Mouse (Mus musculus): Measurements from ENCODE around the gene BC004004. TPM values are rescaled to one million over a fixed set of nuclear protein-coding genes. Genes with fewer than 3 reads are reported as not detected.

Gene BC004004
- total and polyA plus RNA-seq, 3 experiments, result 19.8 to 68.0 (median 51.7) TPM

- peaks cover 2% of the 10 kb centered on the region; the same call in 1 of the 2 replicates for H3K9me3 ChIP-seq (replicated peaks)
- ATAC-seq (ENCODE audit: extremely low read depth, insufficient number of reproducible peaks, low FRiP score, poor library complexity, severe bottlenecking) (peak; percentile 81), DNase-seq (ENCODE audit: low spot score) (peak; percentile 70)
- peaks cover 10% of the 10 kb centered on the region for H3K36me3 ChIP-seq (replicated peaks)
- peaks cover 80% of the 10 kb centered on the region for H3K4me1 ChIP-seq (ENCODE audit: insufficient read depth, low read depth, low read length)
- H3K4me3 ChIP-seq (ENCODE audit: low read depth, low read length), result peak overlapping the region; percentile 71; the same call in 1 of the 2 replicates
- TF ChIP-seq GATA2 (IDR thresholded peaks at IDR 0.05; ENCODE audit: borderline replicate concordance, low read depth, low read length) (peak; percentile 71; the same call in 1 of the 2 replicates), GATA1 (IDR thresholded peaks at IDR 0.05; ENCODE audit: borderline replicate concordance, low read length) (no peak), TAL1 (conservative IDR thresholded peaks at IDR 0.05; ENCODE audit: low read depth, low read length) (peak; percentile 84)
- H3K27me3 ChIP-seq (ENCODE audit: insufficient read depth, low read length), result peaks cover 17% of the 10 kb centered on the region; the same call in 1 of the 2 replicates
Observed at GRCm38 (mm10) chr17:29319881-29320639, 51.5 kb downstream of the BC004004 start.

GRCm38 (mm10) chr17:29321765-29322602, 53.4 kb downstream of the BC004004 start:
- no peak for ATAC-seq (ENCODE audit: extremely low read depth, insufficient number of reproducible peaks, low FRiP score, poor library complexity, severe bottlenecking)
- Histone ChIP-seq H3K9me3 (replicated peaks) (peaks cover 2% of the 10 kb centered on the region; the same call in 1 of the 2 replicates), H3K27me3 (ENCODE audit: insufficient read depth, low read length) (peaks cover 15% of the 10 kb centered on the region; the same call in 1 of the 2 replicates), H3K4me3 (ENCODE audit: low read depth, low read length) (peak overlapping the region; percentile 10; the same call in 1 of the 2 replicates), H3K4me1 (ENCODE audit: insufficient read depth, low read depth, low read length) (peaks cover 69% of the 10 kb centered on the region), H3K36me3 (replicated peaks) (peaks cover 24% of the 10 kb centered on the region)
- no peak for TF ChIP-seq GATA1 (IDR thresholded peaks at IDR 0.05; ENCODE audit: borderline replicate concordance, low read length)
- no peak for TF ChIP-seq POLR2AphosphoS5 (IDR thresholded peaks at IDR 0.05; ENCODE audit: insufficient replicate concordance, low read depth, low read length)
- TF ChIP-seq CTCF (IDR thresholded peaks at IDR 0.05; ENCODE audit: low read depth, low read length), result no peak
- TF ChIP-seq GATA2 (IDR thresholded peaks at IDR 0.05; ENCODE audit: borderline replicate concordance, low read depth, low read length), result no peak
- no peak for TF ChIP-seq TAL1 (conservative IDR thresholded peaks at IDR 0.05; ENCODE audit: low read depth, low read length)
- no peak for DNase-seq (ENCODE audit: low spot score)

- DNase-seq (ENCODE audit: low spot score), result no peak
- peaks cover 68% of the 10 kb centered on the region for H3K4me1 ChIP-seq (ENCODE audit: insufficient read depth, low read depth, low read length)
- peaks cover 2% of the 10 kb centered on the region; the same call in 1 of the 2 replicates for H3K9me3 ChIP-seq (replicated peaks)
- peaks cover 15% of the 10 kb centered on the region; the same call in 1 of the 2 replicates for H3K27me3 ChIP-seq (ENCODE audit: insufficient read depth, low read length)
- TF ChIP-seq CTCF (IDR thresholded peaks at IDR 0.05; ENCODE audit: low read depth, low read length) (no peak), POLR2AphosphoS5 (IDR thresholded peaks at IDR 0.05; ENCODE audit: insufficient replicate concordance, low read depth, low read length) (no peak), GATA1 (IDR thresholded peaks at IDR 0.05; ENCODE audit: borderline replicate concordance, low read length) (no peak), GATA2 (IDR thresholded peaks at IDR 0.05; ENCODE audit: borderline replicate concordance, low read depth, low read length) (no peak), TAL1 (conservative IDR thresholded peaks at IDR 0.05; ENCODE audit: low read depth, low read length) (no peak)
- peak overlapping the region; percentile 10; the same call in 1 of the 2 replicates for H3K4me3 ChIP-seq (ENCODE audit: low read depth, low read length)
- no peak for ATAC-seq (ENCODE audit: extremely low read depth, insufficient number of reproducible peaks, low FRiP score, poor library complexity, severe bottlenecking)
- peaks cover 30% of the 10 kb centered on the region for H3K36me3 ChIP-seq (replicated peaks)
Observed at GRCm38 (mm10) chr17:29322603-29322962, 54.0 kb downstream of the BC004004 start.

- peak; percentile 33 for DNase-seq (ENCODE audit: low spot score)
- TF ChIP-seq TAL1 (conservative IDR thresholded peaks at IDR 0.05; ENCODE audit: low read depth, low read length), result no peak
- TF ChIP-seq GATA2 (IDR thresholded peaks at IDR 0.05; ENCODE audit: borderline replicate concordance, low read depth, low read length), result no peak
- TF ChIP-seq CTCF (IDR thresholded peaks at IDR 0.05; ENCODE audit: low read depth, low read length), result no peak
- no peak for TF ChIP-seq POLR2AphosphoS5 (IDR thresholded peaks at IDR 0.05; ENCODE audit: insufficient replicate concordance, low read depth, low read length)
- TF ChIP-seq GATA1 (IDR thresholded peaks at IDR 0.05; ENCODE audit: borderline replicate concordance, low read length), result no peak
- Histone ChIP-seq H3K9me3 (replicated peaks) (peaks cover 2% of the 10 kb centered on the region; the same call in 1 of the 2 replicates), H3K27me3 (ENCODE audit: insufficient read depth, low read length) (peaks cover 15% of the 10 kb centered on the region; the same call in 1 of the 2 replicates), H3K4me3 (ENCODE audit: low read depth, low read length) (no peak overlapping the region), H3K4me1 (ENCODE audit: insufficient read depth, low read depth, low read length) (peaks cover 60% of the 10 kb centered on the region), H3K36me3 (replicated peaks) (peaks cover 39% of the 10 kb centered on the region)
- ATAC-seq (ENCODE audit: extremely low read depth, insufficient number of reproducible peaks, low FRiP score, poor library complexity, severe bottlenecking), result peak; percentile 23; the same call in 1 of the 2 replicates
Observed at GRCm38 (mm10) chr17:29323625-29324024, 55.0 kb downstream of the BC004004 start.

- TF ChIP-seq POLR2AphosphoS5 (IDR thresholded peaks at IDR 0.05; ENCODE audit: insufficient replicate concordance, low read depth, low read length) (no peak), GATA2 (IDR thresholded peaks at IDR 0.05; ENCODE audit: borderline replicate concordance, low read depth, low read length) (no peak), TAL1 (conservative IDR thresholded peaks at IDR 0.05; ENCODE audit: low read depth, low read length) (no peak), CTCF (IDR thresholded peaks at IDR 0.05; ENCODE audit: low read depth, low read length) (no peak), GATA1 (IDR thresholded peaks at IDR 0.05; ENCODE audit: borderline replicate concordance, low read length) (no peak)
- ATAC-seq (ENCODE audit: extremely low read depth, insufficient number of reproducible peaks, low FRiP score, poor library complexity, severe bottlenecking), result no peak
- peaks cover 14% of the 10 kb centered on the region; the same call in 1 of the 2 replicates for H3K27me3 ChIP-seq (ENCODE audit: insufficient read depth, low read length)
Observed at GRCm38 (mm10) chr17:29325831-29326230, 57.2 kb downstream of the BC004004 start.

More at GRCm38 (mm10) chr17:29325831-29326230, 57.2 kb downstream of the BC004004 start:
- H3K36me3 ChIP-seq (replicated peaks), result peaks cover 61% of the 10 kb centered on the region
- DNase-seq (ENCODE audit: low spot score), result no peak
- H3K4me1 ChIP-seq (ENCODE audit: insufficient read depth, low read depth, low read length), result peaks cover 38% of the 10 kb centered on the region
- peaks cover 2% of the 10 kb centered on the region; the same call in 1 of the 2 replicates for H3K9me3 ChIP-seq (replicated peaks)
- no peak overlapping the region for H3K4me3 ChIP-seq (ENCODE audit: low read depth, low read length)

All from G1E (cell line).